Comparison of ENCODE assay signal across 8 mouse cellular contexts in the genomic region with DNA sequence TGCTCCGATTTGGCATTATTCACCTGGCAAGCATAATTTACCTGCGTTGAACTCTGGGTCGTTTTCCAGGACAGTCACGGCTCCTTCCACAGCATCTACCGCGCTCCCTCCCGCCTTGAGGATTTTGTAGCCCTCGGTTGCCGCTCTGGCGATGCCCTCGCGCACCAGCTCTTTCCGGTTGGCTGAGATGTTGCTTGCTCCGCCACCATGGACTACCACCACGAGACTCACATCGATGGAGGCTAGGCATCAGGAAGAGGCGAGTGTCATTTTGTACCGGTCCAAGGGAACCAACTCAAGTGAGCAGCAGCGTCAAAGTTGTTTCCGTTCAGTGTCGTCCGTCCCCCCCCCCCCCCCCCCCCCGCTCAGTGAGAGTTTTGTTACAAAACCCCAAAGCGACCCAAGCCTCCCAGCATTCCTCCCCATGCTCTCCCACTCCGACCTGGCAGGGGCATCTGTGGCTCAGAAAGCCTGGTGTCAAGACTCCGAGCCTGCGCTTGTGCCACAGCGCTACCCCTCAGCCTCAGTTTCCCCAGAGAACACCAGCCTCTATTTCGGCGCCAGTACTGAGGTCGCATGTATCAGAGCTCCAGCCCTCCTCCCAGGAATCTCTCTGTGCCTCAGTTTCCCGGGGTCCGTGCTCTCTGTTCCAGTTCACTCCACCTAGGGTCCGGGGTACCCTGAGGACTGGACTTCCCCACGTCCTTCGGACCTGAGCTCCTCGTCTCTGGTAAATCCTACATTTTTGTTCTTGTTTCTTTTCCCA. TPM values are rescaled to one million over a fixed set of nuclear protein-coding genes. Genes with fewer than 3 reads are reported as not detected.
DNase-seq lines count a peak whose midpoint lies in the region; ATAC-seq and TF ChIP-seq lines count a peak whose summit lies in the region.

No protein-coding gene starts in this region.

- H3K9ac ChIP-seq in forebrain, embryonic 12.5 days = peak overlapping the region; percentile 78
- H3K9ac ChIP-seq in intestine, embryonic 16.5 days (ENCODE audit: low read depth, low read length) = peak overlapping the region; percentile 72

- ATAC-seq in forebrain, embryonic 12.5 days (ENCODE audit: low FRiP score) = peak; percentile 81
- ATAC-seq in intestine, embryonic 16.5 days = peak; percentile 74
- ATAC-seq in neutrophil, adult 5-6 weeks (ENCODE audit: extremely low read depth, insufficient number of reproducible peaks, low FRiP score, poor library complexity, severe bottlenecking) = peak; percentile 60; the same call in 1 of the 2 replicates

- H3K27ac ChIP-seq in left cerebral cortex, adult 2 months = peak overlapping the region; percentile 91
- no peak overlapping the region for H3K27ac ChIP-seq in forebrain, embryonic 12.5 days
- no peak overlapping the region for H3K27ac ChIP-seq in intestine, embryonic 16.5 days (ENCODE audit: low read length)

- no peaks in the 10 kb centered on the region for H3K9me3 ChIP-seq in forebrain, embryonic 12.5 days
- no peaks in the 10 kb centered on the region for H3K9me3 ChIP-seq in intestine, embryonic 16.5 days (ENCODE audit: control insufficient read depth, low read length)

- H3K27me3 ChIP-seq in forebrain, embryonic 12.5 days = no peaks in the 10 kb centered on the region
- no peaks in the 10 kb centered on the region for H3K27me3 ChIP-seq in intestine, embryonic 16.5 days (replicated peaks; ENCODE audit: control insufficient read depth, insufficient read depth, low read length)

- 0 out of 2 replicates have a peak, but pooled peaks have one; percentile 11 for TF ChIP-seq POLR2A in lung, adult 2 months (IDR thresholded peaks at IDR 0.05; ENCODE audit: borderline replicate concordance, extremely low read depth, low read depth, low read length)

- peak overlapping the region; percentile 97 for H3K4me3 ChIP-seq in left cerebral cortex, adult 2 months
- peak overlapping the region; percentile 67 for H3K4me3 ChIP-seq in forebrain, embryonic 12.5 days (replicated peaks)
- peak overlapping the region; percentile 72 for H3K4me3 ChIP-seq in intestine, embryonic 16.5 days (ENCODE audit: low read length)
- peak overlapping the region; percentile 80 for H3K4me3 ChIP-seq in lung, adult 2 months (replicated peaks; ENCODE audit: extremely low read depth, low read depth, low read length)

- TF ChIP-seq CTCF in left cerebral cortex, adult 2 months (IDR thresholded peaks at IDR 0.05) = no peak
- TF ChIP-seq CTCF in lung, adult 2 months (IDR thresholded peaks at IDR 0.05; ENCODE audit: insufficient read depth, low read length) = no peak

- peaks cover 20% of the 10 kb centered on the region for H3K4me1 ChIP-seq in forebrain, embryonic 12.5 days
- peaks cover 8% of the 10 kb centered on the region for H3K4me1 ChIP-seq in intestine, embryonic 16.5 days (ENCODE audit: control insufficient read depth, insufficient read depth, low read length)
- H3K4me1 ChIP-seq in lung, adult 2 months (ENCODE audit: control insufficient read depth, insufficient read depth, low read length) = no peaks in the 10 kb centered on the region

- peak overlapping the region; percentile 88 for H3K4me2 ChIP-seq in forebrain, embryonic 12.5 days
- peak overlapping the region; percentile 99 for H3K4me2 ChIP-seq in intestine, embryonic 16.5 days (ENCODE audit: low read depth, low read length)

- H3K36me3 ChIP-seq in forebrain, embryonic 12.5 days (replicated peaks) = no peaks in the 10 kb centered on the region
- H3K36me3 ChIP-seq in intestine, embryonic 16.5 days (ENCODE audit: control insufficient read depth, insufficient read depth, low read length) = no peaks in the 10 kb centered on the region

- 1% methylated on average over 33 of the region's 37 CpGs for WGBS in forebrain, embryonic 12.5 days
- 1% methylated on average over 35 of the region's 37 CpGs for WGBS in intestine, embryonic 16.5 days
- WGBS in lung, adult 2 months = 1% methylated on average over 35 of the region's 37 CpGs

- DNase-seq in left cerebral cortex, adult 2 months (ENCODE audit: extremely low spot score in 1 of 2, low spot score in 2 of 2) = peak in 1 of 2 experiments; percentile 49
- DNase-seq in left cerebral cortex, adult 9 months (ENCODE audit: low spot score in 2 of 2) = no peak
- peak; percentile 34 for DNase-seq in c-Kit-positive CD71-positive TER-119-positive erythroid progenitor cells, embryonic 14.5 days (ENCODE audit: low spot score)
- peak; percentile 27 for DNase-seq in lung, adult 2 months
- no peak for DNase-seq in urinary bladder, postnatal 36 days (ENCODE audit: low spot score in 2 of 2)

- intact Hi-C loops in left cerebral cortex, adult 2 months (cut with DNase I) = no loop called here

RNA-seq across cellular contexts. Expression of a gene that starts 0.5 kb away (rescaled TPM):
- total RNA-seq in left cerebral cortex, adult 2 months (2021) = 100 to 1,000 TPM; 115 to 139 TPM
- polyA plus RNA-seq in forebrain, embryonic 12.5 days (2016; fragmentation: Nextera tagmentation; extraction: Ambion mirVana) = 24.1 and 25.7 TPM in 2 replicates
- 7.2 and 10.4 TPM in 2 replicates for polyA plus RNA-seq in intestine, embryonic 16.5 days (2015; fragmentation: Nextera tagmentation; extraction: Ambion mirVana)
- 1.4 and 2.2 TPM in 2 replicates for polyA plus RNA-seq in lung, adult 2 months (2012; rRNA removed)
- total RNA-seq in neutrophil, adult 5-6 weeks (2017) = 6.9 and 8.3 TPM in 2 replicates

RNA-seq across cellular contexts. Expression of a gene that starts 47.2 kb away (rescaled TPM):
- total RNA-seq in left cerebral cortex, adult 2 months (2021) = not detected
- polyA plus RNA-seq in forebrain, embryonic 12.5 days (2016; fragmentation: Nextera tagmentation; extraction: Ambion mirVana) = not detected in 2 replicates
- polyA plus RNA-seq in intestine, embryonic 16.5 days (2015; fragmentation: Nextera tagmentation; extraction: Ambion mirVana) = not detected in 2 replicates
- 138,577 and 142,361 TPM in 2 replicates for polyA plus RNA-seq in lung, adult 2 months (2012; rRNA removed)
- not detected in 2 replicates for total RNA-seq in neutrophil, adult 5-6 weeks (2017)

Comparison
In these comparisons a context has a peak if more than half of its experiments do, and no peak if none do; other contexts are left out.
1. DNase-seq: peak in c-Kit-positive CD71-positive TER-119-positive erythroid progenitor cells, embryonic 14.5 days (single experiment) and lung, adult 2 months (single experiment); none in left cerebral cortex, adult 9 months (0 of 2) and urinary bladder, postnatal 36 days (0 of 2).
2. RNA of a gene that starts 47.2 kb away (polyA plus RNA-seq): 138,577 to 142,361 TPM in lung, adult 2 months; not detected in forebrain, embryonic 12.5 days and not detected in intestine, embryonic 16.5 days; every median in the first group is over 1,000 times any median in the second.
3. Peak in every context shown above with its lines, with median percentiles within 50 percentile points of each other: H3K4me3 ChIP-seq and ATAC-seq.